Mouse (Mus musculus): Measurements from ENCODE around the gene Mrc2. TPM values are rescaled to one million over a fixed set of nuclear protein-coding genes. Genes with fewer than 3 reads are reported as not detected.
A peak's percentile ranks its signal among the peaks of the same experiment; 100 is the strongest.

Gene Mrc2
- polyA plus RNA-seq, 1 experiment from 2014 or later = 9.9 TPM

DNA sequence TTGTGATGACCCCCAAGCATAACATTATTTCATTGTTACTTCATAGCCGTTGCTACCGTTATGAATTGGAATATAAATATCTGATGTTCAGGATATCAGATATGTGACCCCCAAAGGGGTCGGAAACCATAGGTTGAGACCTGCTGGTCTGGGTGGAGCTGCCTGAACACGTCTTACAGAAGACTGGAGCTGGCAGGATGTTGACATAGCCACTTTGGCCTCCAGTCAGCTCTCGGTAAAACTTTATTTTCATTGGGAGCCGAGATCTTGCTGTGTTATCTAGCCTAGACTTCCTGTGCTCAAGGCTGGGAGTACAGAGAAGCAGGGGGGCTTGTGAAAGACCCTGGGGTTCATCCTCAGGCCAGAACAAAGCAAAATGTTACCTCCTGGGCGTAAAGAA is 63.9 kb downstream of the Mrc2 start:
- Histone ChIP-seq H3K9ac (no peak overlapping the region), H3K4me2 (replicated peaks) (no peak overlapping the region), H3K36me3 (no peaks in the 10 kb centered on the region), H3K4me3 (replicated peaks) (no peak overlapping the region), H3K4me1 (replicated peaks) (peaks cover 24% of the 10 kb centered on the region), H3K27me3 (replicated peaks) (no peaks in the 10 kb centered on the region), H3K27ac (no peak overlapping the region), H3K9me3 (no peaks in the 10 kb centered on the region)
- ATAC-seq = no peak
- 55% methylated on average over 7 of the region's 7 CpGs for WGBS

DNA sequence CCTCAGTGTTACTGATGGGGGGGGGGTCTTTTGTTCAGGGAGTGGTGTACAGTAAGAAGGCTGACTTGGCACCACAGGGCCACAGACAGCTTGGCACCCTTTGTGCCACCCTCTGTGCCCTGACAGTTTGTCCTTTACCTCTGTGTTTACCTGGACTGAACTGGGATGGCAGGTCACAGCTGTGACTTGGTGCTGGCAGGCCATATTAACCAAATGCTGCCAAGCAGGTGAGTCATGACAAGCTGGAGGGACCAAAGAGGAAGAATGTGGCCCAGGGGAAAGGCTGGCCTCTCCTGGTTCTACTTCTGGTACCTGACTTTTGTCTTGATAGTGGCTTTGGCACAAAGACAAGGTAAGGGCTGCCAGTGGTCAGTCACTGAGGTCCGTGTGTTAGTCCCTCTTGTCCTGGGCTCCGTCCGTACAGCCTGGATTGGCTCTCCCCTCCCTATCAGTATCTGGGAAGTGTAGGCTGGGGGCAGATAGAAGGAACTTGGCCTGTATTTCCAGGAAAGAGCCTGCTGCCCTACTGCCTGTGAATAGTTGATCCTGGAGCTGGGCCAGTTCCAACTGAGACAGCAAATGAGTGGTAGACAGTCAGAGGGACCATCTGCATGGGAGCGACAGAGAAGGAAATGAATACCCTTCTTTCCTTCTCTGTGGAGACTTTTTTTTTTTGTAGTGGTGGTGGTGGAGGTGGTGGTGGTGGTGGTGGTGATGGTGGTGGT is 69.8 kb downstream of the Mrc2 start:
- no peaks in the 10 kb centered on the region for H3K9me3 ChIP-seq
- no peak overlapping the region for H3K4me2 ChIP-seq (replicated peaks)
- H3K4me3 ChIP-seq (replicated peaks) = no peak overlapping the region
- no peaks in the 10 kb centered on the region for H3K36me3 ChIP-seq
- no peak overlapping the region for H3K9ac ChIP-seq
- H3K27me3 ChIP-seq (replicated peaks) = no peaks in the 10 kb centered on the region
- no peak for ATAC-seq
- H3K27ac ChIP-seq = no peak overlapping the region
- 90% methylated on average over 4 of the region's 4 CpGs for WGBS
- peaks cover 29% of the 10 kb centered on the region for H3K4me1 ChIP-seq (replicated peaks)

DNA sequence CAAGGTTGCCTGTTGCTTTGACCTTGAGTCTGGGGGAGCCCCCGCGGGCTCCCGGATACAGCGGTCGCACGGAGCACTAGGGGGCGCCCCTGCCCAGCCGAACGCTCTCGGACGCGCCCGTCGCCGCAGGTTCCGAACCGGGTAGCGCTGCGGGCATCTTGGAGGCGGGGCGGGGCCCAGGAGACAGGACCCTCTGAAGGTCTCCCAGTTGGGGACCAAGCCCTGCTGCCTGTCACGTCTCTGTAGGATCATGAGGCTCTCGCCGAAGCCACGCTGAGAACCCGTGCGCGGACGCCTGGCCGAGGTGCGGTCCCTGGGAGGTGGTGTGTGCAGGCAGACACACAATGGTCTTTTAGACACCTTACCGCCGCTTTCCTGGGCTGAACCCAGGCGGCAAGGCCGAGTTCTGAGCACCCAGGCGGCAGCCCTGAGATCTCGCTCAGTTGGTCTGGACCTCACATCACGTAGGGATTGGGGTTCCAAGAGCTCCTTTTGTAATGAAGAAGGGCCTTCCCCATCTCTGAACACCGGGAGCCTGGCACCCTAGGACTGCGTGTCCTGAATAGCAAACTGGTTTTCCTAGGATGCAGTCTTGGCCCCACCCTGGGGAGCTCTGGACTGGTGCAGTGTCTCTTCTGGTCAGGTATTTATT is 70.6 kb downstream of the Mrc2 start:
- Histone ChIP-seq H3K27me3 (replicated peaks) (no peaks in the 10 kb centered on the region), H3K27ac (no peak overlapping the region), H3K9me3 (no peaks in the 10 kb centered on the region), H3K4me3 (replicated peaks) (peak overlapping the region; percentile 57), H3K36me3 (no peaks in the 10 kb centered on the region), H3K9ac (peak overlapping the region; percentile 43), H3K4me1 (replicated peaks) (peaks cover 29% of the 10 kb centered on the region), H3K4me2 (replicated peaks) (peak overlapping the region; percentile 90)
- peak; percentile 86 for ATAC-seq
- WGBS = 2% methylated on average over 40 of the region's 40 CpGs

DNA sequence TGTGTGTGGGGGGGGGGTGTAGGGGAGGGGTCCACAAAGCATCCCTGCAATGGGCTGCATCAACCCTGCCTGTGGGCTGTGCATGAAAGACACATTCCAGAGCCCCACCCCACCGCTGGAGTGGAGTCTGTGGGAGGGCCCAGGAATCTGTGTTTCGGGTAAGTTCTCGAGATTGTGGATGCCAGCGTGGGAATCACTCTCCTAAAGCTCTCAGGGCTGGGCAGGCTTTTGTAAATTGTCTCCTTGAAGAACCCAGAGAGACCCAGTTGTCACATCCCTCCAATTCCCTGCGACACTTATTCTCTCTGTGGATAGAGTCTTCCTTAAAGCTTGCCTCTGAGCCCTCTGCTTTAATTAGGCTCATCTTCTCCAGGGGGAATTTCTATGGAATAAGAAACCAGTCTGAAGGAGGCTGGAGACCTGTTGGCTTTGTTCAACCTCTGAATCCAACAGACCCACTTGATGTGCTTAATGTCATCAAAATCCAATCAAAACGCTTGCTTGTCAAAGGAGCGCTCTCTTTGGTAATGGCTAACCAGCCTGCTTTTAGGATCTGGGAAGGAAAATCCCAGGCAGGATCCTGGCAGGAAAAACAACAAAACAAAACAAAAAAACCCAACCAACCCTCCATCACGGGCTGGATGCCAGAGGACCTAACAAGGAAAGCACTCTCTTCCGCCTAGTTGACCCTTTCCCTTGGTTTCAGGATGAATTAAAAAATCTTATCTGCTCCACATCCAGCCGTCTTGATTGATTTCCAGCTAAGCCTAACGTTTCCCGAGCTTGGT is 71.3 kb downstream of the Mrc2 start:
- Histone ChIP-seq H3K4me1 (replicated peaks) (peaks cover 29% of the 10 kb centered on the region), H3K27ac (0 out of 2 replicates have a peak overlapping the region, but pooled peaks have one; percentile 32), H3K36me3 (no peaks in the 10 kb centered on the region), H3K9ac (peak overlapping the region; percentile 43), H3K4me3 (replicated peaks) (peak overlapping the region; percentile 57), H3K4me2 (replicated peaks) (peak overlapping the region; percentile 90), H3K27me3 (replicated peaks) (no peaks in the 10 kb centered on the region), H3K9me3 (no peaks in the 10 kb centered on the region)
- 43% methylated on average over 12 of the region's 12 CpGs for WGBS
- ATAC-seq = no peak

DNA sequence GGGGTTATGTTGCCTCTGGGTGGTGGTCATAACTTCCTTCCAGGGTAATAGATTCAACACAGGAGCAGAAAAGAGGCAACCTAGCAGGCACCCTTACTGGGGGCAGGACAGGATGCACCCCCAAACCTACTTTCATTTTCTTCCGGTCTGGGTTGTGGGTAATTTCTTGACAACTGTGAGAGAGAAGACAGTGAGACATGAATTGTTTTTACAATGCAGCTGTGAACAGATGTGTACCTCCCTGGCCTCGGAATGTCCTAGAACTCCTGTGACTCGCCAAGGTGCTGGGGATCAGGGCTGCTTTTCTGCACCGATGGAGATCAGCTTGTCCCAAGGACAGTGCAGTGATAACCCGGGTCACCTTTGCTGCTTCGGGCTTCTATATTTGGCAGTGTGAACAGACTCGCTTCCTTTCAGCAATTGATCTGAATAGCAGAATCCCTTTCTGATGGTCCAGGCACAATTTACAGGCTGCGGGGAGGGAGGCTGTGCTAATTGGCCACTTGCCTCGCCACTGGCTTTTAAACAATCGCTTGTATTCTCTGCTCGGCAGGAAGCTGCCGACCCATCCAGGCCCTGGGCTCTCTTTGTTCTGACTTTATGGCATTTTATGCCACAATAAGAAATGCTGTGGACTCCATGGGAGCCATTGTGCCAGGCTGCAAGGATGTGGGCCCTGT is 72.1 kb downstream of the Mrc2 start:
- peak overlapping the region; percentile 90 for H3K4me2 ChIP-seq (replicated peaks)
- H3K27ac ChIP-seq = 0 out of 2 replicates have a peak overlapping the region, but pooled peaks have one; percentile 32
- no peak for ATAC-seq
- no peaks in the 10 kb centered on the region for H3K9me3 ChIP-seq
- no peak overlapping the region for H3K9ac ChIP-seq
- H3K27me3 ChIP-seq (replicated peaks) = no peaks in the 10 kb centered on the region
- H3K4me3 ChIP-seq (replicated peaks) = no peak overlapping the region
- no peaks in the 10 kb centered on the region for H3K36me3 ChIP-seq
- H3K4me1 ChIP-seq (replicated peaks) = peaks cover 29% of the 10 kb centered on the region
- WGBS = 31% methylated on average over 12 of the region's 12 CpGs

DNA sequence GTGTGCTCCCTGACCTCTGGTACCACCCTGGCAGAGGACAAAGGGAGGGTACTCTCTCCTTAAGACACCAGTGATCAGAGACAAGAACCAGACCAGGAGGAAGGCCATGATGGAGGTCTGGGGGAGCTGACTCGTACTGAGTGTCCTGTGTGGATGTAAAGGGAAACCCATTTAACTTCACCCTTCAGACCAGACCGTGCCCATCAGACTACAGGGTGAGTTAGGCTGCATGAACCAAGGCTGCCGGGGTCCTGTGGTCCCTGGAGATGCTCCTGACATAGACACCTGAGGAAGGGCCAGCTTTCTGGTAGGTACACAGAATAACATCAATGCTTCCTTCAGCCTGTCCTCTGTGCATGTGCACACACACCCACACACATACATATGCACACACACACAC is 73.2 kb downstream of the Mrc2 start:
- ATAC-seq = no peak
- no peak overlapping the region for H3K9ac ChIP-seq
- H3K27me3 ChIP-seq (replicated peaks) = no peaks in the 10 kb centered on the region
- H3K4me1 ChIP-seq (replicated peaks) = peaks cover 29% of the 10 kb centered on the region
- H3K36me3 ChIP-seq = no peaks in the 10 kb centered on the region
- H3K4me3 ChIP-seq (replicated peaks) = no peak overlapping the region
- no peaks in the 10 kb centered on the region for H3K9me3 ChIP-seq
- H3K4me2 ChIP-seq (replicated peaks) = no peak overlapping the region
- H3K27ac ChIP-seq = no peak overlapping the region
- 84% methylated on average over 3 of the region's 3 CpGs for WGBS

DNA sequence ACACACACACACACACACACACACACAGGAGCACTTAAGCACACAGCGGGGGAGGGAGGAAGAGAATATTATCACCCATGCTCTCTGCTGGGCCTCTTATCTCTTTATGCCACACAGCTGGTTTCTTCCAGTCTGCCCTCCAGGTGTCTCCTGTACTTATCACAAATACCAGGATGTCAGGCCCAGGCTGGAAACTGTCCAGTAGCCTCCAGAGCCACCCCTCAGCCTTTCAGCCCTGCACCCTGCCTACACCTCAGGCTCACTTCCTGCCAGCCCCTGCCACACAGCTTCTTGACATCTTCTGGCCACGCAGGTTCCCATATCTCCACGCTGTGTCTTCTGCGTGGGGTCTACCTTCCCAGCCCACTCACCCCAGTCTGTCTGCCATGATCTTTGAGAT is 73.6 kb downstream of the Mrc2 start:
- no peaks in the 10 kb centered on the region for H3K9me3 ChIP-seq
- no peak overlapping the region for H3K27ac ChIP-seq
- H3K9ac ChIP-seq = no peak overlapping the region
- ATAC-seq = peak; percentile 74; the same call in 1 of the 2 replicates
- no peaks in the 10 kb centered on the region for H3K27me3 ChIP-seq (replicated peaks)
- no peaks in the 10 kb centered on the region for H3K36me3 ChIP-seq
- no peak overlapping the region for H3K4me2 ChIP-seq (replicated peaks)
- peaks cover 29% of the 10 kb centered on the region for H3K4me1 ChIP-seq (replicated peaks)
- no peak overlapping the region for H3K4me3 ChIP-seq (replicated peaks)
- 65% methylated on average over 4 of the region's 4 CpGs for WGBS

DNA sequence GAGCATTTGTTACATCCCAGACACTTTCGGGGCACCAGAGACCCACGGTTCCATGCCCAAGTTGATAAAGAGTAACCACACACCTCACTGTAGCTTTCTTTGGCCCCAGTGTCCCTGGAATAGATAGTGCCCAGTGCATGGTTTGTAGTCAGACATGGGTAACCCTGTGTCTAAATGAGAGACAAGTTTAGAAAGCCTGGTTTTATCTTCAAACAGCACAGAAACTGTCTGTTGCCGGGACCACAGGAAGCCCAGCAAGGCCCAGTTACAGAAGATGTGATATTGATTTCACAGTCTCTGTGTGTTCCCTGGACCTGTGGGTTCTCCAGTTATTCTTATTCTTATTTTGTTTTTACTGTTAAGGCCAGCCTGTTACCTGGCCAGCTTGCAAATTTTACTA is 74.7 kb downstream of the Mrc2 start:
- Histone ChIP-seq H3K4me3 (replicated peaks) (no peak overlapping the region), H3K27me3 (replicated peaks) (no peaks in the 10 kb centered on the region), H3K9me3 (no peaks in the 10 kb centered on the region), H3K27ac (no peak overlapping the region), H3K4me2 (replicated peaks) (no peak overlapping the region), H3K9ac (no peak overlapping the region), H3K4me1 (replicated peaks) (peaks cover 29% of the 10 kb centered on the region), H3K36me3 (no peaks in the 10 kb centered on the region)
- ATAC-seq = no peak
- WGBS = 89% methylated on average over 3 of the region's 3 CpGs

DNA sequence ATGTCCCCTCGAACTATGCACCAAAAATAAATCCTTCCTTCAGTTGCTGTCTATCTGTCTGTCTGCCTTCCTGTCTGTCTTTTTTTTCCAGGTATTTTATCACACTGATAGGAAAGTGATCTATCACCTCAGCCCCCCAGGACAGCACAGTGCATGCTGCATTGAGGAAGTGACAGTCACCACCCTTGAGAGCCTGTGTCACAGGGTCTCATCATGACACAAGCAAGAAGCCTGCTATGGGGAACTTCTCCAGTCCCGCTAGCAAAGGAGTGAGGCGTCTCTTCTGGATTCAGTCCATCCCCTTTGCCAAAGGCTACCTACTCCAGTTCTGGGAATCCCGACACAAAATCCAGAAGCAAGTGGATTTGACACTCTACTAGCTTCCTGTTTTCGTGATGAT is 76.4 kb downstream of the Mrc2 start:
- no peaks in the 10 kb centered on the region for H3K27me3 ChIP-seq (replicated peaks)
- H3K4me2 ChIP-seq (replicated peaks) = no peak overlapping the region
- no peak overlapping the region for H3K4me3 ChIP-seq (replicated peaks)
- H3K9ac ChIP-seq = no peak overlapping the region
- no peak for ATAC-seq
- no peaks in the 10 kb centered on the region for H3K36me3 ChIP-seq
- H3K9me3 ChIP-seq = no peaks in the 10 kb centered on the region
- WGBS = 80% methylated on average over 5 of the region's 5 CpGs
- H3K4me1 ChIP-seq (replicated peaks) = peaks cover 21% of the 10 kb centered on the region
- H3K27ac ChIP-seq = no peak overlapping the region

DNA sequence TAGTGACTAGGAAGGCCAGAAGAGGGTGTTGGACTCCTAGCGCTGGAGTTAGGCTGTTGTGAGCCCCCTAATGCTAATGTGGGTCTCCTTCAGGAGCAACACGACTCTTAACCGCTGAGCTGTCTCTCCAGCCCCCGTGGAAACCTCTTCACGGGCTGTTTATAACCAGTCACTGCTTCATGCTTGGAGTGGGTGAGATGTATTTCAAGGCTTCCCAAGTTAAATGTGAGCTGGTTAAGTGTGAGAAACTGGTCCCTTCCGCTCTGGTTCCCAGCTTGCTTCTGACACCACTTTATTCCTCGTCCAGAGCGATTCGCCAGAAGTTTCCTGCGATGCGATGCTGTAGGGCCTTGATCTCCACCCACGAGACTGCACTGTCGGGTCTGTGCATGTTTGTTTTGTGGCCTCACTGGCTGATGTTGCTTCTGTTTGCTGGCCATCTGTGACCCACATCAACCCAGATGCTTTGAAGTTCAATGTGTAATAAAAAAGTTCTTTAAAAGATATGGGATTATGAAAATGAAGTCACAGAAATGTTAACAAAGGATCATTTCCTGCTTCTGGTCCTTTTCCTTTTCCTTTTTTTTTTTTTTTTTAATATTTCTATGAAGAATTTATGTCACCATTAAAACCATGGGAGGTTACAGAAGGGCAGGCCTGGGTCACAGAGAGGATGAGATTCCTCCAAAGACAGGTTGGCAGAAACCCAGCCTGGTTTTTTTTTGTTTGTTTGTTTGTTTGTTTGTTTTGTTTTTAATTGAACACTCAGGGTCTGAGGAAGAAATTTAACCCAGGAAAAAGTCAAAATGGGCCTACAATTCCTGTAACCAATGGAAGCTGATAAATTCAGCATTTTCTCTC is 77.3 kb downstream of the Mrc2 start:
- ATAC-seq = no peak
- Histone ChIP-seq H3K4me2 (replicated peaks) (no peak overlapping the region), H3K9me3 (no peaks in the 10 kb centered on the region), H3K4me1 (replicated peaks) (peaks cover 13% of the 10 kb centered on the region), H3K27me3 (replicated peaks) (no peaks in the 10 kb centered on the region), H3K36me3 (no peaks in the 10 kb centered on the region), H3K9ac (no peak overlapping the region), H3K4me3 (replicated peaks) (no peak overlapping the region), H3K27ac (no peak overlapping the region)
- 84% methylated on average over 13 of the region's 13 CpGs for WGBS

DNA sequence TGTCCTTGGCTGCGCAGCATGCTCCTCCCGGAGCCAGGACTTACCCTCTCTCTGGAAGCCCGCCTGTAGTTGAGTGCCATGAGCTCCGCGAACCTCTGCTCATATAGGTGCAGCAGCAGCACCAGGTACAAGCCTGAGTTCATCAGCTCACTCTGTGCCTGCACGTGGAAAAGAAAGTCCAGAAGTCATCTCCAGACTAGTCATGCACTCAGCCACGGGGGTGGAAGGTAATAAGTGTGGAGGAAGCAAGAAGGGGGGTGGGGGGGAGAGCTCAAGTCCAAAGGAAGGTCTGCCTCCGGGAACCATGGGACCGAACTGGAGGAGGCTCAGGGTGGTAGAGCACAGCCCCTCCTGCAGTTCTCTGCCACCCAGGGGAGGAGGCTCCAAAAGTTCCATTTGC is 79.4 kb downstream of the Mrc2 start:
- Histone ChIP-seq H3K36me3 (no peaks in the 10 kb centered on the region), H3K4me3 (replicated peaks) (no peak overlapping the region), H3K27ac (no peak overlapping the region), H3K9me3 (no peaks in the 10 kb centered on the region), H3K4me1 (replicated peaks) (no peaks in the 10 kb centered on the region), H3K4me2 (replicated peaks) (no peak overlapping the region), H3K9ac (no peak overlapping the region), H3K27me3 (replicated peaks) (no peaks in the 10 kb centered on the region)
- no peak for ATAC-seq
- WGBS = 79% methylated on average over 9 of the region's 9 CpGs

Data from intestine, embryonic 15.5 days (tissue).